Mouse (Mus musculus): ENCODE measurements around the gene Lyz2.

GRCm38 (mm10) chr10:117259870-117260269, 22.3 kb downstream of the Lyz2 start:
- TF ChIP-seq TAL1 (conservative IDR thresholded peaks at IDR 0.05; ENCODE audit: low read depth, low read length) (no peak), CTCF (IDR thresholded peaks at IDR 0.05; ENCODE audit: low read depth, low read length) (no peak), GATA1 (IDR thresholded peaks at IDR 0.05; ENCODE audit: borderline replicate concordance, low read length) (no peak)

Data from G1E (cell line).